Mouse (Mus musculus): ENCODE results near the gene Myh1. TPM values are rescaled to one million over a fixed set of nuclear protein-coding genes. Genes with fewer than 3 reads are reported as not detected.

Myh1 gene
- polyA plus RNA-seq, 1 experiment from 2014 or later: 0.12 TPM

- H3K4me1 ChIP-seq: no peaks in the 10 kb centered on the region
- H3K4me2 ChIP-seq: no peak overlapping the region
- H3K36me3 ChIP-seq: no peaks in the 10 kb centered on the region
- no peaks in the 10 kb centered on the region for H3K27me3 ChIP-seq (replicated peaks)
- no peaks in the 10 kb centered on the region for H3K9me3 ChIP-seq
- ATAC-seq (ENCODE audit: extremely low read depth, insufficient number of reproducible peaks, low FRiP score, low TSS enrichment): no peak
- no peak overlapping the region for H3K27ac ChIP-seq (replicated peaks)
- no peak overlapping the region for H3K9ac ChIP-seq
- no peak overlapping the region for H3K4me3 ChIP-seq
- WGBS: 56% methylated on average over 5 of the region's 5 CpGs
Observed at GRCm38 (mm10) chr11:67235639-67236358, 35.9 kb downstream of the Myh1 start.

- H3K4me3 ChIP-seq: no peak overlapping the region
- WGBS: 79% methylated on average over 9 of the region's 9 CpGs
- no peaks in the 10 kb centered on the region for H3K27me3 ChIP-seq (replicated peaks)
- H3K9me3 ChIP-seq: no peaks in the 10 kb centered on the region
- H3K9ac ChIP-seq: no peak overlapping the region
- no peak overlapping the region for H3K27ac ChIP-seq (replicated peaks)
- no peak overlapping the region for H3K4me2 ChIP-seq
- ATAC-seq (ENCODE audit: extremely low read depth, insufficient number of reproducible peaks, low FRiP score, low TSS enrichment): no peak
- H3K36me3 ChIP-seq: no peaks in the 10 kb centered on the region
- no peaks in the 10 kb centered on the region for H3K4me1 ChIP-seq
Observed at GRCm38 (mm10) chr11:67236799-67237198, 36.9 kb downstream of the Myh1 start.

GRCm38 (mm10) chr11:67237481-67238079 lies 37.7 kb downstream of the Myh1 start, which contains the start of gene Myh4:
Gene Myh4, plus strand, starts transcription at chr11:67238029.
- Histone ChIP-seq H3K27ac (replicated peaks) (no peak within 1 kb of the TSS), H3K9me3 (no peaks in the 10 kb centered on the region), H3K36me3 (no peaks in the 10 kb centered on the region), H3K4me2 (no peak within 1 kb of the TSS), H3K4me1 (no peaks in the 10 kb centered on the region), H3K27me3 (replicated peaks) (no peaks in the 10 kb centered on the region), H3K4me3 (no peak within 1 kb of the TSS), H3K9ac (no peak within 1 kb of the TSS)
- WGBS: 75% methylated on average over 5 of the region's 5 CpGs
- no peak for ATAC-seq (ENCODE audit: extremely low read depth, insufficient number of reproducible peaks, low FRiP score, low TSS enrichment)

GRCm38 (mm10) chr11:67241051-67241450 lies 41.2 kb downstream of the Myh1 start:
- Histone ChIP-seq H3K36me3 (no peaks in the 10 kb centered on the region), H3K27ac (replicated peaks) (no peak overlapping the region), H3K4me3 (no peak overlapping the region), H3K4me2 (no peak overlapping the region), H3K9me3 (no peaks in the 10 kb centered on the region), H3K4me1 (no peaks in the 10 kb centered on the region), H3K9ac (no peak overlapping the region), H3K27me3 (replicated peaks) (no peaks in the 10 kb centered on the region)
- WGBS: 74% methylated on average over 6 of the region's 6 CpGs
- no peak for ATAC-seq (ENCODE audit: extremely low read depth, insufficient number of reproducible peaks, low FRiP score, low TSS enrichment)

- no peak overlapping the region for H3K9ac ChIP-seq
- H3K27ac ChIP-seq (replicated peaks): no peak overlapping the region
- H3K4me1 ChIP-seq: no peaks in the 10 kb centered on the region
- H3K4me3 ChIP-seq: no peak overlapping the region
- no peaks in the 10 kb centered on the region for H3K36me3 ChIP-seq
- no peak overlapping the region for H3K4me2 ChIP-seq
- WGBS: 74% methylated on average over 4 of the region's 4 CpGs
- no peak for ATAC-seq (ENCODE audit: extremely low read depth, insufficient number of reproducible peaks, low FRiP score, low TSS enrichment)
- H3K9me3 ChIP-seq: no peaks in the 10 kb centered on the region
- peaks cover 5% of the 10 kb centered on the region; the same call in 1 of the 2 replicates for H3K27me3 ChIP-seq (replicated peaks)
Observed at GRCm38 (mm10) chr11:67253691-67254090, 53.8 kb downstream of the Myh1 start.

GRCm38 (mm10) chr11:67257048-67257447 lies 57.2 kb downstream of the Myh1 start:
- H3K36me3 ChIP-seq: no peaks in the 10 kb centered on the region
- no peak for ATAC-seq (ENCODE audit: extremely low read depth, insufficient number of reproducible peaks, low FRiP score, low TSS enrichment)
- H3K27me3 ChIP-seq (replicated peaks): peaks cover 5% of the 10 kb centered on the region; the same call in 1 of the 2 replicates
- H3K9me3 ChIP-seq: no peaks in the 10 kb centered on the region
- H3K9ac ChIP-seq: no peak overlapping the region
- H3K27ac ChIP-seq (replicated peaks): no peak overlapping the region
- 77% methylated on average over 7 of the region's 7 CpGs for WGBS
- H3K4me1 ChIP-seq: no peaks in the 10 kb centered on the region
- H3K4me3 ChIP-seq: no peak overlapping the region
- no peak overlapping the region for H3K4me2 ChIP-seq

- ATAC-seq (ENCODE audit: extremely low read depth, insufficient number of reproducible peaks, low FRiP score, low TSS enrichment): no peak
- H3K9ac ChIP-seq: no peak overlapping the region
- H3K4me1 ChIP-seq: no peaks in the 10 kb centered on the region
- no peaks in the 10 kb centered on the region for H3K36me3 ChIP-seq
- H3K27ac ChIP-seq (replicated peaks): no peak overlapping the region
- no peak overlapping the region for H3K4me3 ChIP-seq
- no peaks in the 10 kb centered on the region for H3K27me3 ChIP-seq (replicated peaks)
- WGBS: 65% methylated on average over 6 of the region's 6 CpGs
- no peak overlapping the region for H3K4me2 ChIP-seq
- H3K9me3 ChIP-seq: no peaks in the 10 kb centered on the region
Observed at GRCm38 (mm10) chr11:67260956-67261355, 61.1 kb downstream of the Myh1 start.

Other genes starting within 250 kb of the Myh1 start
- 0.18 and 0.19 TPM in 2 replicates for gene Tmem238l, start 243.4 kb upstream of the Myh1 start, polyA plus RNA-seq (2015; fragmentation: Nextera tagmentation; extraction: Ambion mirVana)
- gene Tmem220, start 174.9 kb upstream of the Myh1 start, polyA plus RNA-seq (2015; fragmentation: Nextera tagmentation; extraction: Ambion mirVana): 1.5 and 2.7 TPM in 2 replicates
- gene Adprm, start 147.5 kb upstream of the Myh1 start, polyA plus RNA-seq (2015; fragmentation: Nextera tagmentation; extraction: Ambion mirVana): 16.0 and 19.4 TPM in 2 replicates
- 18.8 and 21.5 TPM in 2 replicates for gene Sco1, start 147.4 kb upstream of the Myh1 start, polyA plus RNA-seq (2015; fragmentation: Nextera tagmentation; extraction: Ambion mirVana)
- gene Myh3, start 121.8 kb upstream of the Myh1 start, polyA plus RNA-seq (2015; fragmentation: Nextera tagmentation; extraction: Ambion mirVana): 0.75 and 1.6 TPM in 2 replicates
- not detected in 2 replicates for gene Myh2, start 29.0 kb upstream of the Myh1 start, polyA plus RNA-seq (2015; fragmentation: Nextera tagmentation; extraction: Ambion mirVana)
- gene Myh4, start 38.0 kb downstream of the Myh1 start, polyA plus RNA-seq (2015; fragmentation: Nextera tagmentation; extraction: Ambion mirVana): not detected in 2 replicates
- gene Myh8, start 77.1 kb downstream of the Myh1 start, polyA plus RNA-seq (2015; fragmentation: Nextera tagmentation; extraction: Ambion mirVana): 0.47 and 0.55 TPM in 2 replicates
- 0.03 TPM in 1 of 2 replicates, not detected in the other for gene Myh13, start 121.6 kb downstream of the Myh1 start, polyA plus RNA-seq (2015; fragmentation: Nextera tagmentation; extraction: Ambion mirVana)

Data from heart, embryonic 13.5 days (tissue).